Mouse (Mus musculus): ENCODE results near the gene 1110002E22Rik.

DNA sequence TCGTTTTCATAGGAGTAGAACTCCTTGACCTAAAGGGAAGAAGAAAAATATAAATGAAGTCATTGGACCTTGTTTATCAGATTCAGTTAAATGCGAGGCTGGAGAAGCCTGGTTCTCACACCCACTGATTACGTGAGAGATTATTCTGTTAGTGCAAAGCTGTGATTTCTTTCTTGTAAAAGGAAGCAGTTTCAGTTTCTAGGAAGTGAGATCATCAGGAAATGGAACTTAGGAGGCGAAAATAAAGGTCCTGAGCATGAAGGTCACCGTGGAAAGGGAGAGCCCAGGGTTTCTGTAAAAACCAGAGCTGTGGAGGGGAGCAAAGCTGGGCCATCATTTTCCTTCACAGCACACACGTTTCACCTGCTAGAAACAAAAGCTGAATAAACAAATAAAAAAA, 53.5 kb downstream of the 1110002E22Rik start:
- no peak for TF ChIP-seq CTCF (IDR thresholded peaks at IDR 0.05; ENCODE audit: control insufficient read depth, insufficient read depth, insufficient replicate concordance, low read depth, low read length)
- TF ChIP-seq POLR2A (IDR thresholded peaks at IDR 0.05; ENCODE audit: control insufficient read depth, low read depth, low read length), result no peak
